Mouse (Mus musculus): ENCODE data around the gene Ocrl.
A peak's percentile ranks its signal among the peaks of the same experiment; 100 is the strongest.

The Ocrl gene

DNA sequence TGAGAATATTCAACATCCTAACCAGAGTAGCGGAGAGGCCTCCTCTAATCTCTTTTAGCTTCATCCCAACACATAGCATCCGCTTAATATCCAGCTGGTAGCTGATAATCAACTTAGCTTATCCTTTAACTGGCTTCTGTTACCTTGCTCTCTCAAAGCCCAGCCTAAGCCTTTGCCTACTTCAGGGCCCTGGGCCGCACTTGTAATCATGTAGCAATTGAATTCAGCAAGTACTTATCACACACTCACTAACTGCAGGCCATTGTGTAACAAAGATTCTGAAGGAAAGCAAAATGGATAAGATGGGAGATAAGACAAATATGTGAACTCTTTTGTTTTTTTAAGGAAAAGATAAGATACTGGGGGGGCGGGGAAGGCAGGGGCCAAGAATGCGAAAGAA lies 64.9 kb downstream of the Ocrl start:
- no peak for DNase-seq (ENCODE audit: low read depth, low spot score)

GRCm38 (mm10) chrX:47985000-47985619 lies 72.9 kb downstream of the Ocrl start:
- peak; percentile 39 for DNase-seq (ENCODE audit: low read depth, low spot score)

DNA sequence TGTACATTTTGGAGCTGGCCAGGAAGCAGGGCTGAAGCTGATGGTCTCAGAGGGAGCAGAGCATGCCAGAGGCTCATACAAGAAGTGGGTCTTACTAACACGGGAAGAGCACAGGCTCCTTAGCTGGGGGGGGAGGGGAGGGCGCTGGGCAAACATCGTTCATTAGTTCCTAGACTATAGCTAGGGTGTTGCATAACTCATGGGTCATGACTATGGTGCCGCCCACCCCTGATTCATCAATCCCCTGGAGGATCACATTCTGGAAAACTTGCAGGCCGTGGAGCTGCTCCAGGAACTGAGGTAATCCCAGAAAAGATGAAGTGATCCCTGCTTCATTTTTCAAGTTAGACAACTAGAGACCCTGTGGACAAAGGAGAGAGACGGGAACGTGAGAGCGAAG lies 75.8 kb downstream of the Ocrl start:
- peak; percentile 48 for DNase-seq (ENCODE audit: low read depth, low spot score)

GRCm38 (mm10) chrX:47992606-47993005 lies 80.4 kb downstream of the Ocrl start:
- peak; percentile 34 for DNase-seq (ENCODE audit: low read depth, low spot score)

GRCm38 (mm10) chrX:47998412-47998811 lies 86.2 kb downstream of the Ocrl start:
- no peak for DNase-seq (ENCODE audit: low read depth, low spot score)

GRCm38 (mm10) chrX:48001151-48001550 lies 89.0 kb downstream of the Ocrl start:
- no peak for DNase-seq (ENCODE audit: low read depth, low spot score)

DNA sequence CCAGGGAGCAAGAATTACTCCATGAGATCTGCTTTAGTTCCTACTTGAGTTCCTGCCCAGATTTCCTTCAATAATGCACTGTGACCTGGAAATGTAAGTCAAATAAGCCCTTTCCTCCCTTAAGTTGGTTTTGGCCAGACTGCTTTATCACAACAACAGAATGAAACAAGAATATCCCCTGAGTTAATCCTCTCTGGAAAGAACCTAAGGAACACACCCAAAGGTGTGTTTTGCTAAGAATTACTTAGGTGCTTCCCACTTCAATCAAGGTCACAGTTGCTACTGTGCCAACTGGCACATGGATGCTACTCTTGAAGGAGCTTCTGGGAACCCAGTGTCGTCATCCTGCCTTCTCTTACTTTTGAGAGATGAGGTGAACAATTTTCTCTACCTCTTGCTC lies 92.6 kb downstream of the Ocrl start:
- DNase-seq (ENCODE audit: low read depth, low spot score), result no peak

DNA sequence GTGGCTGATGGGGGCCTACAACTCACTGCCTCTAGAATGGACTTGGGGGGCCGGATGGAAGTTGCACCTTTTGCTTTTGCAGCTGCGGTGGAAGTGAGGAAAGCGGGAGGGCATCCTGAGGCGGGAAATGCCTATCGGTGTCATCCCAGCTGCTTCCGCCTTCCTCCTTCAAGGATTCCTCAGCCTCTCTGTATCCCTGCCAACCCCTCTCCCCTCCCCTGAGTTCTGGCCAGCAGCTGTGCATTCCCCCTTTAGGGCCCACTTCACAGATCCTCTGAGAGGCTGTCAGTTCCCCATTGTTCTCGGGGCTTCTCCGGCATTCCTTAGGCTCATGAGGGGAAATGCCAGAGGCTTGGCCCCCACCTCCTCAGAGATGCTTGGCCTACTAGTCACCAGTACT lies 93.9 kb downstream of the Ocrl start:
- no peak for DNase-seq (ENCODE audit: low read depth, low spot score)

- no peak for DNase-seq (ENCODE audit: low read depth, low spot score)
Observed at GRCm38 (mm10) chrX:48011656-48012055, 99.5 kb downstream of the Ocrl start.

Measured in skeletal muscle tissue, adult 2 months (tissue).